Mouse (Mus musculus) cerebellum, adult 8-10 months (tissue): ENCODE results near the gene Sfmbt1.

Experiments
- DNase-seq: peaks from one replicate; pipeline ENCODE4 v3.0.0; 2022

Sfmbt1 gene

GRCm38 (mm10) chr14:30714799-30715617 is at the start of gene Sfmbt1:
Gene Sfmbt1 (plus strand): TSS chr14:30714849.
- peak; percentile 82 for DNase-seq

DNA sequence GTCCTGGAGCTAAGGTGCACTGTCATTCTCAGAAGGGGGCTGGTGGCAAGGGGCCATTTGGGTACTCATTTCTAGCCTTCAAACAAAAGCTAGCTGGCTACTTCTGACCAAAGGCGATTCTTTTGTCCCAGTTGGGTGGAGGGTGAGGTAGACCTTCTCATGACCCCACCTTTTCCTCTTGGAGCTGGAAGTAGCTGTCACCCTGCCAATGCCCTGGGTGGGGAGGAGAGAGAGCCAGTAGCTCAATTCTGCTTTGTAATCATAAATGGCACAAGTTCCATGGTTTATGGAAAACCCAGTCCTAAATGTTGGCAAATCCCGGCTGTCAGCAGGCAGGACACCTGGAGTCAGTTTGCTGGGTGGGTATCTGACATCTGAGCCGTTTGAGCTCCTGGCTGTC is 48.6 kb upstream of the Sfmbt1 start:
- DNase-seq: no peak

GRCm38 (mm10) chr14:30666604-30667003 is 48.0 kb upstream of the Sfmbt1 start:
- no peak for DNase-seq

- no peak for DNase-seq
Observed at GRCm38 (mm10) chr14:30670161-30670560, 44.5 kb upstream of the Sfmbt1 start.

DNA sequence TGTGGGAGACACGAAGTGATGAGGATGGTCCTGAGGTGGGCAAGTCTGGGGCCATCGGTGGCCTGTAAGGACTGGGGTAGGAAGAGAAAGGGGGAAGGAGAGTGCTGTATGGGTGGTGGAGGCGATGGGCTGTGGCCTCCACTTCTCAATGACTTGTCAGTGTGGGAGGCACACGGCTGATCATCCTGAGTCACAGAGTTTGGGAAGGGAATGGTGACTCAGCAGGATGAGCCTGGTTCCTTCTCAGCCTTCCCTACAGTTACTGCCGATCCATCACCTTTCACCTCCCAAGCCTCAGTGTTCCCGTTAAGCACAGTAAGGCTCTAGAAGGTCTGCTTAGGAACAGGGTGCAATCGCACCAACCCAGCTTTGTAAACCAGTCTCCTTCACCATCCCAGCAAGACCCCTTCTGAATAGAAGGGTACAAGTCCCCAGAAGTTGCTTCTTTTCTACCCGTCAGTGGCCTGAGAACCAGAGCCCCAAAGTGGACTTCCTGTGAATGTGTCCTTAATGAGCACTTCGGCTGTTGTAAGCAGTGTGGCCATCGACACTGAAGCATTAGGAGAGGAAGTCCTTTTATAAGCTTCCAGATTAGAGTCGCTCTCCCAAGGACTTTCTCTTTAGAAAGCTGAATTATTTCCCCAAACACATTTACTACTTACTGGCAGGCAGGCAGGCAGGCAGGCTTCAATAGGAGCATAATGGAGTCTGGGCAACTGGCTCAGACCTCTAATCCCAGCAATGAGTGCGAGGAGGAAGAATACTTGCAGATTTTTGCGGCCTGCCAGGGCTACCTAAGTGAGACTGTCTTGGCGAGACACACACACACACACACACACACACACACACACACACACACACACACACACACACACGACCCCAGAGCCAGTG is 43.3 kb upstream of the Sfmbt1 start:
- no peak for DNase-seq

DNA sequence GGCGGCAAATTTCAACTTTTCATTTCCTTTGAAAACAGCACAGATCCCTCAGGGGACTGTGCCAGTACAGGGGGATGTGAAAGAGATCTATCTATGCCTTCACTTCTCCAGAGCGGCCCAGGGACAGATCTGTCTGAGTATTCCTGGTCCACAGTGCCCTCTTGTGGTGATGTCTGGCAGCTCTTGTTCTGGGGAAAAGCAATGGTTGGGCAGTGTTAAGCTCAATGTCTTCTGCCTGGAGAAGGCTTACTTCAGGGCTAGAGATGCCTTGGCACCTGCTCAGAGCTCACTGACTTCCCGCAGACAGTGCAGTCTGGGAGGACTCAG is 42.7 kb upstream of the Sfmbt1 start:
- peak; percentile 79 for DNase-seq

- DNase-seq: no peak
Observed at GRCm38 (mm10) chr14:30674947-30675346, 39.7 kb upstream of the Sfmbt1 start.

GRCm38 (mm10) chr14:30682131-30682530 is 32.5 kb upstream of the Sfmbt1 start:
- no peak for DNase-seq

- DNase-seq: no peak
Observed at GRCm38 (mm10) chr14:30690685-30691084, 24.0 kb upstream of the Sfmbt1 start.

DNA sequence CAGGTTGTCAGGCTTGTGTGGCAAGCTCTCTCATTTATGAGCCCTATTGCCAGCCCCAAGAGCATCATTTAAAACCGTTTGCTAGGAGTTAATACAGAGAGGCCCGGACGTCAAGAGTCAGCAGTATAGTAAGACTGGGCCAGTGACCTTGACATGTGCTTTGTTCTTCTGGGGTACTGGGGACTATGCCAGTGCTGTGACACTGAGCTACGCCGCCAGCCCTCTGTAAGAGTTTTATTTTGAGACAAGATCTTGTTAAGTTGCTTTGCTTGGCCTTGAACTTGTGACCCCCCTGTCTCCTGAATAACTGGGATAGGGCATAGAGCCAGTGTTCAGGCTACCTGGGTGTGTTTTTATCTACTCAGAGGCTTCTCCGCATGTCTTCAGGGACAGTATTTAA is 22.2 kb upstream of the Sfmbt1 start:
- DNase-seq: no peak

- DNase-seq: no peak
Observed at GRCm38 (mm10) chr14:30694786-30695185, 19.9 kb upstream of the Sfmbt1 start.

DNA sequence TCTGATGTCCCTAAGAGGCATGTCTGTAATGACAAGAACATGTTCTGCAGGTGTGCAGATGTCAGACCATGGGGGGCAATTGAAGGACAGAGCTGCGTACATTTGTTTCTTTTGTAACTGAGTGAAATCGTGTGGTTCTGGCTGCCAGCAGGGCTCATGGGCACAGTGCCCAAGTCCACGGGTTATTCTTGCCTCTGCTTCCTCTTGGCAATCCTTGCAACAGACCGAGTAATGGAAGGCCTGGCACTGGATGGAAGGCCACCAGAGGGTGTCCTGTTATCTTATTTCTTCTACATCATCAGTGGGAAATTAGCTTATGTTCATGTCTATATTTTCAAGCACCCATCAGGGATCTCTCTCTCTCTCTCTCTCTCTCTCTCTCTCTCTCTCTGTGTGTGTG is 19.0 kb upstream of the Sfmbt1 start:
- DNase-seq: peak; percentile 79

DNA sequence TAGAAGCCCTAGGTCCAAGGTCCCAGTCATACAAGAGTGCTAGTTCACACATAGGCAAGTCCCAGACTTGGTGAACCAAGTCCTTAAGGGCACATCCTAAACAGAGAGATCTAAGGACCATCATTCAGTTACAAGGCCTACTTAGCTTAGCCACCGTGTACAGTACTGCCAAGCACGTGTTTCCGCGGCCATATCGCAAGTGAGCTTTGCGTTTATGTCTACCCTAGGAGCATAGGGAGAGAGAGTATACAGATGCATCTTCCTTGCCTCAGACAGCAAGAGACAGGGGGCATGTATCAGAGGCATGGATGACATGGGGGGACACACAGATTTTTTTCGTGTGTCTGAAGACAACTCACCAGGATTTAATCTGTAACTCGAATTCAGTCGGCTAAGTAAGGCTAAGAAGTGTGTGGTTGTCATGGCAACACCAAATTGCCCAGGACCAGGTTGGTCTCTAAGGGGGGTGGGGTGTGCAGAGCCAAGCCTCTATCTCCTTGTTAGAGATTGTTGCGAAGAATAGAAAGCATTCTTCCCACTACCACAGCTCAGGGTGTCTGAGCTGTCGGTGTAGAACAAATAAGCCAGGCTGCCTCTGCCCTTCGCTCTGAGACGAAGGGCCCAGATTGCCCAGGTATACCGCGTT is 17.1 kb upstream of the Sfmbt1 start:
- no peak for DNase-seq

DNA sequence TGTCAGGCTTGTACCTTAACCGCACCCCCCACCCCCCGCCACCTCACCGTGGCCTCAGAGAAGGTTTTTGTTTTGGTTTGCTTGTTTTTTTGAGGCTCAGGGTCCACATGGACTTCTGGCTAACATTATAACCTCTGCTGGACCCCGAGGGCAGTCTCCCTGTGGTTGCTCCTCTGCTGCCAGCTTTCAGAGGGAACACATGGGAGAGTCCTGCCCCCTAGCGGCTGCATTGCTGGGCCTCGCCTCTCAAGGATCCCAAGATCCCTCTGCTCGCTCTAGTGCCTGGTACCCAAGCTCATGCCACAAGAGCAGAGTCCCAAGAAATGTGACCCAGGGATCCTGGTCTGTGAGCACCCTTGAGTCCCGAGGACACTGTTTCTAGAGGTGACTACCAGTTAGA is 15.0 kb upstream of the Sfmbt1 start:
- peak; percentile 30 for DNase-seq

DNA sequence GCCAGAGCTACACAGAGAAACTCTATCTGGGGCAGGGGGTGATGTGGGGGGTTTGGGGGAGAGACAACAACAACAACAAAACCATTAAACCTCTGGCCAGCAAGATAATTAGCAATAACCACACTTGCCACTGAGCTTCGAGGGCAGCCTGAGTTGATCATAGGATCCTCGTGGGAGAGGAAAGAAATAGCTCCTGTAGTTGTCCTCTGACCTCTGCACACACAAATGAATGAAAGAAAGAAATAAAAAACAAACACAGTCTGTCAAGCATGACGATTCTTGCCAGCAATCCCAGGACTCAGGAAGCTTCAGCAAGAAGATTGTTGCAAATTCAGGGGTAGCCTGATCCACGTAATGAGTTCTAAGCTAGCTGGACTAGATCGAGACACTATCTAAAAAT is 12.1 kb upstream of the Sfmbt1 start:
- DNase-seq: no peak

DNA sequence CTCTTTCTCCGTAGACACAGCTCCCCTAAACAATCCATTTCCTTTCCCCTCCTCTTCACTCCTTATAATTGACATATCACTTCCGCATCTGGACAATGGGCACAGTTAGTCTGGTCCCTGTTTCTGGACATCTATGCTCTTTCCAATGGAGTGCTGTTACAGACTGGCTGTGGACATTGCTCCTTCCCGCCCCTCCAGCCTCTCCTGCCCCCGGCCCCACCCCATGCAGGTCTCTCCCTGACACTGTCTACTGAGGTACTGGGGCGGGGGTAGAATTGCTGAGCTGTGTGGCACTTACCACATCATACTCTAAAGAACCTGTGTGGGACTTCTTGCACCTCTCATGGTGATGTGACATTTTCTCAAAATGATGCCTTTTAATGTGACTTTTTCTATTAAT is 11.6 kb upstream of the Sfmbt1 start:
- DNase-seq: no peak

- DNase-seq: no peak
Observed at GRCm38 (mm10) chr14:30704098-30704855, 10.4 kb upstream of the Sfmbt1 start.

DNA sequence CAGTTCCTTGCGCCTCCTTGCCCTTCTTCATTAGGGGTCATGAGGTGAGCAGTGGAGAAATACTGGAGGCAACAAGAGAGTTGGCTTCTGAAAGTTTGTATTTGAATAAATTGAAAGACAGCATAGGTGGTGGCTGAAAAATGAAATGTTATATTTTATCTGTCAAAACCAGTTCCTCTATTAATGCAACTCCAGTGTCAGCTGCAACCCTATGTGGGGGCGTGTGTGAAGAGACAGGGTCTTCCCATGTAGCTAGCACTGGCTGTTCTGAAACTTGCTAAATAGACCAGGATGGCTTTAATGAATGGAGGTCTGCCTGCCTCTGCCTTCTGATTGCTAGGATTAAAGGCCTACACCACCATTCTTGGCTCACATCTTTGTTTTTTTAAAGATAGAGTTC is 2.8 kb upstream of the Sfmbt1 start:
- no peak for DNase-seq

- DNase-seq: no peak
Observed at GRCm38 (mm10) chr14:30713769-30714168, 880 bp upstream of the Sfmbt1 start.

DNA sequence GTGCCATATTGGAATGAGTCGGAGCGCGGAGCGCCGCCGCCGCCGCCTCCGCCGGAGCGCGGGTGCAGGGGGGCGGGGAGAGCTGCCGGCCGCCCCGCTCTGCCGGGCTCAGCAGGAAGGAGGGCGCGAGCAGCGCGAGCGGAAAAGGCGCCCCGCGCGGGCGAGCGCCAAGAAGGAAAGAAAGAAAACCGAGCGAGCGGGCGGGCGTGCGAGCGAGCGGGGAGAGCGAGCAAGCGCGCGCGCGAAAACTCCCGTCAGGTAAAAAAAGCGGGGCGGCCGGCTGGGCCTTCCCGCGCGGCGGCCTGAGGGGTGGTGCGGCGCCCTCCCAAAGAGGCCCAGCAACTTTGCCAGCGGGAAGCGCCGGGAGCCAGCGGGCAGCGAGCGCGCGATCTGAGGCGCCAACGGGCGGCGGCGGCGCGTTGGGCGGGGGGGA is 985 bp downstream of the Sfmbt1 start:
- no peak for DNase-seq

GRCm38 (mm10) chr14:30716051-30716952 is 1.7 kb downstream of the Sfmbt1 start:
- DNase-seq: peak; percentile 62

GRCm38 (mm10) chr14:30716953-30717285 is 2.3 kb downstream of the Sfmbt1 start:
- no peak for DNase-seq
